In genomic region chr9:27792226-27792625, GRCm38 (mm10) we compare ENCODE assay signal across 16 mouse cellular contexts. TPM values are rescaled to one million over a fixed set of nuclear protein-coding genes. Genes with fewer than 3 reads are reported as not detected.
DNase-seq lines count a peak whose midpoint lies in the region; ATAC-seq and TF ChIP-seq lines count a peak whose summit lies in the region.
"Had no signal": no experiment of that assay in that cellular context is flagged by ENCODE, and none has a peak within 500 bp of the region (broad histone marks: within the 10 kb centered on the region; RNA-seq: fewer than 3 reads in every experiment).

No protein-coding gene starts in this region.

- H3K36me3 ChIP-seq in hindbrain, embryonic 12.5 days, result no peaks in the 10 kb centered on the region
- H3K36me3 ChIP-seq: embryonic facial prominence, embryonic 13.5 days; limb, embryonic 12.5 days had no signal

- peak overlapping the region; percentile 63 for H3K27ac ChIP-seq in cortical plate, adult 2 months (ENCODE audit: insufficient read depth, low read length)
- H3K27ac ChIP-seq in hindbrain, embryonic 12.5 days, result no peak overlapping the region
- H3K27ac ChIP-seq: embryonic facial prominence, embryonic 13.5 days; heart, adult 2 months; limb, embryonic 12.5 days had no signal

- WGBS in hindbrain, embryonic 12.5 days, result 42% methylated on average over 2 of the region's 2 CpGs

- no peak for ATAC-seq in hindbrain, embryonic 12.5 days (ENCODE audit: low FRiP score)

- no peak overlapping the region for H3K4me2 ChIP-seq in hindbrain, embryonic 12.5 days (replicated peaks)

- H3K4me3 ChIP-seq in cortical plate, adult 2 months (ENCODE audit: insufficient read depth, low read length), result peak overlapping the region; percentile 90
- H3K4me3 ChIP-seq in hindbrain, embryonic 12.5 days, result peak overlapping the region; percentile 42; the same call in 1 of the 2 replicates
- H3K4me3 ChIP-seq: heart, adult 2 months had no signal

- peaks cover 36% of the 10 kb centered on the region for H3K27me3 ChIP-seq in hindbrain, embryonic 12.5 days

- TF ChIP-seq POLR2A in cortical plate, adult 2 months (IDR thresholded peaks at IDR 0.05; ENCODE audit: extremely low read depth, insufficient read depth, low read length), result 0 out of 2 replicates have a peak, but pooled peaks have one; percentile 27

- no peak overlapping the region for H3K9ac ChIP-seq in hindbrain, embryonic 12.5 days
- H3K9ac ChIP-seq: limb, embryonic 12.5 days had no signal

- DNase-seq in layer of hippocampus, postnatal 36 days, result peak; percentile 27 to 40
- DNase-seq in layer of hippocampus, postnatal 14 days (ENCODE audit: low spot score in 2 of 2), result no peak
- peak; percentile 14 for DNase-seq in neural tube, embryonic 10.5 days (ENCODE audit: extremely low spot score, low spot score)
- no peak for DNase-seq in left cerebral cortex, adult 18-20 months (ENCODE audit: low spot score in 2 of 2)
- DNase-seq in embryo, embryonic 11 days, result no peak
- DNase-seq: cerebellum, adult 9-11 months; heart, adult 2 months; heart, postnatal 14 days; kidney, adult 2 months; lung, adult 18-20 months; retina, postnatal 1 day; thymus, postnatal 14 days had no signal

- TF ChIP-seq CTCF in cortical plate, adult 2 months (IDR thresholded peaks at IDR 0.05; ENCODE audit: extremely low read depth, insufficient read depth, low read length), result no peak

- no peaks in the 10 kb centered on the region for H3K4me1 ChIP-seq in cortical plate, adult 2 months (ENCODE audit: control insufficient read depth, insufficient read depth, low read length)
- peaks cover 5% of the 10 kb centered on the region for H3K4me1 ChIP-seq in hindbrain, embryonic 12.5 days

- no peaks in the 10 kb centered on the region for H3K9me3 ChIP-seq in hindbrain, embryonic 12.5 days (replicated peaks)
- H3K9me3 ChIP-seq: embryonic facial prominence, embryonic 13.5 days; limb, embryonic 12.5 days had no signal

RNA-seq across cellular contexts. Expression of gene Opcml, which starts 1.7 kb away (rescaled TPM):
- 100 to 1,000 TPM; 263 to 264 TPM for total RNA-seq in layer of hippocampus, postnatal 36 days (2021)
- total RNA-seq in layer of hippocampus, postnatal 14 days (2021), result 100 to 1,000 TPM; 318 to 348 TPM
- 88.3 and 90.0 TPM in 2 replicates for polyA plus RNA-seq in cortical plate, adult 2 months (2012; rRNA removed)
- 10.6 and 10.8 TPM in 2 replicates for polyA plus RNA-seq in hindbrain, embryonic 12.5 days (2016; fragmentation: Nextera tagmentation; extraction: Ambion mirVana)
- total RNA-seq in left cerebral cortex, adult 18-20 months (2021), result 100 to 1,000 TPM; 210 to 230 TPM

Comparison
In these comparisons a context has a peak if more than half of its experiments do, and no peak if none do; other contexts are left out.
1. DNase-seq: peak in layer of hippocampus, postnatal 36 days (2 of 2) and neural tube, embryonic 10.5 days (single experiment); none in layer of hippocampus, postnatal 14 days (0 of 2), left cerebral cortex, adult 18-20 months (0 of 2) and embryo, embryonic 11 days (single experiment).